Mouse (Mus musculus): ENCODE results near the gene Strip2. TPM values are rescaled to one million over a fixed set of nuclear protein-coding genes. Genes with fewer than 3 reads are reported as not detected.

Strip2 gene
- polyA plus RNA-seq, 1 experiment from 2014 or later, result 0.77 TPM

DNA sequence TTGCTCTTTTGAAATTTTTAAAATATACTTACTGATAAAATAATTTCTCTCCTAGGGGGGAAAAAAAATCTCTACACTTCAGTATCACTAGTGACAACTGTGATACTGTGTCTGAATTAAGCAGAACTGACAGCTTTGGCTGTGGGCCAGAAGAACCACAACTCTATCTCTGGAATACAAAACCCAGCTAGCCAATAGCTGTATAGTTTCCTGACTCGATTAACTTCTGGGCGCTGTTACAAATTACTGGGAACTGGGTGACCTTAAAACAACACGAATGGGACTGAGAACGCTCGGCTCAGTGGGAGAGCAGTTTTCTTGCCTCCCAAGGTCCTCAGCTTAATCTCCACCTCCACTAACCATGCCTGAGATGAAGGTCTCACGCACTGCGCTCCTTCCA is 51.1 kb downstream of the Strip2 start:
- ATAC-seq (replicated peaks; ENCODE audit: low FRiP score), result no peak
- DNase-seq (ENCODE audit: low spot score), result no peak

GRCm38 (mm10) chr6:29973341-29973740 is 56.5 kb downstream of the Strip2 start:
- no peaks in the 10 kb centered on the region for H3K4me1 ChIP-seq (replicated peaks; ENCODE audit: control insufficient read depth, insufficient read depth, low read length)
- H3K9ac ChIP-seq (ENCODE audit: low read length), result no peak overlapping the region
- DNase-seq (ENCODE audit: low spot score) (no peak), ATAC-seq (replicated peaks; ENCODE audit: low FRiP score) (no peak)
- H3K4me3 ChIP-seq (ENCODE audit: low read depth, low read length), result no peak overlapping the region
- H3K4me2 ChIP-seq (ENCODE audit: low read depth, low read length, severe bottlenecking), result no peak overlapping the region
- WGBS, result 81% methylated on average over 5 of the region's 5 CpGs
- no peaks in the 10 kb centered on the region for H3K27me3 ChIP-seq (ENCODE audit: control insufficient read depth, insufficient read depth, low read length)
- H3K36me3 ChIP-seq (ENCODE audit: control insufficient read depth, insufficient read depth, low read length), result no peaks in the 10 kb centered on the region
- H3K9me3 ChIP-seq (ENCODE audit: control insufficient read depth, low read length), result no peaks in the 10 kb centered on the region
- no peak overlapping the region for H3K27ac ChIP-seq (ENCODE audit: low read depth, low read length)

More for the DNA sequence above, 51.1 kb downstream of the Strip2 start:
- WGBS, result 80% methylated on average over 7 of the region's 7 CpGs
- Histone ChIP-seq H3K4me3 (ENCODE audit: low read depth, low read length) (no peak overlapping the region), H3K9ac (ENCODE audit: low read length) (no peak overlapping the region), H3K4me2 (ENCODE audit: low read depth, low read length, severe bottlenecking) (no peak overlapping the region), H3K27me3 (ENCODE audit: control insufficient read depth, insufficient read depth, low read length) (no peaks in the 10 kb centered on the region), H3K36me3 (ENCODE audit: control insufficient read depth, insufficient read depth, low read length) (no peaks in the 10 kb centered on the region), H3K27ac (ENCODE audit: low read depth, low read length) (no peak overlapping the region), H3K4me1 (replicated peaks; ENCODE audit: control insufficient read depth, insufficient read depth, low read length) (no peaks in the 10 kb centered on the region), H3K9me3 (ENCODE audit: control insufficient read depth, low read length) (no peaks in the 10 kb centered on the region)

GRCm38 (mm10) chr6:29974836-29975235 is 58.0 kb downstream of the Strip2 start:
- 72% methylated on average over 8 of the region's 8 CpGs for WGBS
- Histone ChIP-seq H3K4me3 (ENCODE audit: low read depth, low read length) (no peak overlapping the region), H3K36me3 (ENCODE audit: control insufficient read depth, insufficient read depth, low read length) (no peaks in the 10 kb centered on the region), H3K9ac (ENCODE audit: low read length) (no peak overlapping the region), H3K4me2 (ENCODE audit: low read depth, low read length, severe bottlenecking) (no peak overlapping the region), H3K4me1 (replicated peaks; ENCODE audit: control insufficient read depth, insufficient read depth, low read length) (no peaks in the 10 kb centered on the region), H3K9me3 (ENCODE audit: control insufficient read depth, low read length) (no peaks in the 10 kb centered on the region), H3K27ac (ENCODE audit: low read depth, low read length) (no peak overlapping the region), H3K27me3 (ENCODE audit: control insufficient read depth, insufficient read depth, low read length) (no peaks in the 10 kb centered on the region)
- peak; percentile 41 for DNase-seq (ENCODE audit: low spot score)
- ATAC-seq (replicated peaks; ENCODE audit: low FRiP score), result no peak

- no peaks in the 10 kb centered on the region for H3K27me3 ChIP-seq (ENCODE audit: control insufficient read depth, insufficient read depth, low read length)
- H3K9me3 ChIP-seq (ENCODE audit: control insufficient read depth, low read length), result no peaks in the 10 kb centered on the region
- no peak overlapping the region for H3K9ac ChIP-seq (ENCODE audit: low read length)
- ATAC-seq (replicated peaks; ENCODE audit: low FRiP score) (no peak), DNase-seq (ENCODE audit: low spot score) (no peak)
- H3K27ac ChIP-seq (ENCODE audit: low read depth, low read length), result no peak overlapping the region
- 88% methylated on average over 6 of the region's 6 CpGs for WGBS
- H3K4me2 ChIP-seq (ENCODE audit: low read depth, low read length, severe bottlenecking), result no peak overlapping the region
- no peak overlapping the region for H3K4me3 ChIP-seq (ENCODE audit: low read depth, low read length)
- no peaks in the 10 kb centered on the region for H3K36me3 ChIP-seq (ENCODE audit: control insufficient read depth, insufficient read depth, low read length)
- no peaks in the 10 kb centered on the region for H3K4me1 ChIP-seq (replicated peaks; ENCODE audit: control insufficient read depth, insufficient read depth, low read length)
These were observed 63.6 kb downstream of the Strip2 start for GRCm38 (mm10) chr6:29980461-29980860.

GRCm38 (mm10) chr6:29981797-29982196 is 65.0 kb downstream of the Strip2 start:
- ATAC-seq (replicated peaks; ENCODE audit: low FRiP score), result no peak
- H3K27ac ChIP-seq (ENCODE audit: low read depth, low read length), result no peak overlapping the region
- H3K4me3 ChIP-seq (ENCODE audit: low read depth, low read length), result no peak overlapping the region
- H3K9ac ChIP-seq (ENCODE audit: low read length), result no peak overlapping the region
- H3K4me1 ChIP-seq (replicated peaks; ENCODE audit: control insufficient read depth, insufficient read depth, low read length), result 0 out of 2 replicates have a peak, but pooled peaks cover 3% of the 10 kb centered on the region
- no peaks in the 10 kb centered on the region for H3K9me3 ChIP-seq (ENCODE audit: control insufficient read depth, low read length)
- no peak overlapping the region for H3K4me2 ChIP-seq (ENCODE audit: low read depth, low read length, severe bottlenecking)
- H3K36me3 ChIP-seq (ENCODE audit: control insufficient read depth, insufficient read depth, low read length), result no peaks in the 10 kb centered on the region
- H3K27me3 ChIP-seq (ENCODE audit: control insufficient read depth, insufficient read depth, low read length), result peaks cover 3% of the 10 kb centered on the region; the same call in 1 of the 2 replicates
- DNase-seq (ENCODE audit: low spot score), result no peak

DNA sequence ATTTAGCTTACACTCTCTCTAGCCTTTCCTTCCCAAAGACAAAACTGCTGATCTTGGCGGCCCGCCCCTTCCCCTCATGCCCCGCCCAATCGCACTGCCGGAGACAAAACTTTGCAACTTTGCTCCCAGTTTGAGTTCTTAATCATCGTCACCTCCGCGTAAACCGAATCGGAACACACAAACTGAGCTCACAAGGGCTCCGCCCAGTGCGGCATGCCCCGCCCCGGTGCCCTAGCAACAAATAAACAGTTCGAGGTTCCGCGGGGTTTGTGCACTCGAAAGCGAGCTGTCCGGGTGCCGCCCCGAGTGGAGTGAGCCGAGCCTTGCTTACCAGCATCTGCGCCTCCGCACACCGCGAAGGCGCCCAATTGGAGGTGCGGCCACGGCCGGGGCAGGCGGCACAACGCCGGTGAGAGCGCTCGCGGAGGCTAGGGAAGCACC is 68.3 kb downstream of the Strip2 start:
- under 1% methylated on average over 37 of the region's 37 CpGs for WGBS
- Histone ChIP-seq H3K4me2 (ENCODE audit: low read depth, low read length, severe bottlenecking) (peak overlapping the region; percentile 89), H3K27ac (ENCODE audit: low read depth, low read length) (no peak overlapping the region)

DNA sequence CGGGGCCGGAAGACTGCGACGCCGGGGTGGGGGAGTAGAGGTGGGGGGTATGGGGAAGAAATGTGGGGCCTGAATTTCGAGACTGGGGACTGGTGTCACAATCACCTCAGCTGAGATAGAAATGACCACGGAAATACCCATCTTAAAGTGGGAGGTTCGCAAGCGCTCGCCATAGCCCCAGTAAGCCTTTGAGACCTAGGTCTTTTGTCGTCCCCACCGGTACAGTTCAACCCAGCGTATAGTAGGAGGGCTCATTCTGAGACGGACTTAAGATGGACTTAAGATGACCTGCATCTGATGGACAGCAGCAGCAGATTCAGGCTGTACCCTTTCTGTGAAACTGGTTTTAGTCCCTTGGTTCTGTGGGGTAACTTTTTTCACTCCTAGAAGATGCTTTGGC is 68.7 kb downstream of the Strip2 start:
- ATAC-seq (replicated peaks; ENCODE audit: low FRiP score), result peak; percentile 24; the same call in 1 of the 2 replicates
- no peaks in the 10 kb centered on the region for H3K36me3 ChIP-seq (ENCODE audit: control insufficient read depth, insufficient read depth, low read length)
- H3K4me1 ChIP-seq (replicated peaks; ENCODE audit: control insufficient read depth, insufficient read depth, low read length), result 0 out of 2 replicates have a peak, but pooled peaks cover 3% of the 10 kb centered on the region
- no peak for DNase-seq (ENCODE audit: low spot score)
- H3K9me3 ChIP-seq (ENCODE audit: control insufficient read depth, low read length), result no peaks in the 10 kb centered on the region
- peak overlapping the region; percentile 89 for H3K4me2 ChIP-seq (ENCODE audit: low read depth, low read length, severe bottlenecking)
- H3K27me3 ChIP-seq (ENCODE audit: control insufficient read depth, insufficient read depth, low read length), result peaks cover 3% of the 10 kb centered on the region; the same call in 1 of the 2 replicates
- H3K27ac ChIP-seq (ENCODE audit: low read depth, low read length), result no peak overlapping the region
- WGBS, result 1% methylated on average over 14 of the region's 14 CpGs
- H3K9ac ChIP-seq (ENCODE audit: low read length), result peak overlapping the region; percentile 59
- H3K4me3 ChIP-seq (ENCODE audit: low read depth, low read length), result peak overlapping the region; percentile 53

More for the DNA sequence above, 68.3 kb downstream of the Strip2 start:
- Histone ChIP-seq H3K27me3 (ENCODE audit: control insufficient read depth, insufficient read depth, low read length) (peaks cover 3% of the 10 kb centered on the region; the same call in 1 of the 2 replicates), H3K9ac (ENCODE audit: low read length) (peak overlapping the region; percentile 59), H3K4me3 (ENCODE audit: low read depth, low read length) (peak overlapping the region; percentile 53), H3K9me3 (ENCODE audit: control insufficient read depth, low read length) (no peaks in the 10 kb centered on the region), H3K36me3 (ENCODE audit: control insufficient read depth, insufficient read depth, low read length) (no peaks in the 10 kb centered on the region), H3K4me1 (replicated peaks; ENCODE audit: control insufficient read depth, insufficient read depth, low read length) (0 out of 2 replicates have a peak, but pooled peaks cover 3% of the 10 kb centered on the region)
- peak; percentile 84 for DNase-seq (ENCODE audit: low spot score)
- ATAC-seq (replicated peaks; ENCODE audit: low FRiP score), result peak; percentile 84

DNA sequence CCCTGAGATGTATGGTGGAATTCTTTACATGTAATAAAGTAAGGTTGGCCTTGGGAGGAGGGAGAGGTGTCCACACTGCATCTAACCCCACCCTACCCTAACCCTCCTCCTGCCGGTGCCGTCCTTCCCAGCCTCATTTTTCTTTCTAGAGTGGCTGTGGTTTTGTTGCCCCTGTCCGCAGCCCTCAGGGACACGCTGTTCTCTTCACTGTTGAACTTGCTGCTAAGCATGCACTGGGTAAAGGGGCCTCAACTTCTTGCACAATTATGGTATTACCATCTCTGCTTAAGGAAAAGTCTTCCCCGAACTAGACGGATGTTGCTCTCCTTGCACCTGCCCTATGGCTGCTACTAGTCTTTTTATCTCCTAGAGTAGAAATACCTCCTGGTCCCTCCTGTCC is 69.2 kb downstream of the Strip2 start:
- 59% methylated on average over 6 of the region's 6 CpGs for WGBS
- Histone ChIP-seq H3K4me2 (ENCODE audit: low read depth, low read length, severe bottlenecking) (peak overlapping the region; percentile 89), H3K36me3 (ENCODE audit: control insufficient read depth, insufficient read depth, low read length) (no peaks in the 10 kb centered on the region), H3K4me1 (replicated peaks; ENCODE audit: control insufficient read depth, insufficient read depth, low read length) (0 out of 2 replicates have a peak, but pooled peaks cover 3% of the 10 kb centered on the region), H3K9me3 (ENCODE audit: control insufficient read depth, low read length) (no peaks in the 10 kb centered on the region), H3K27ac (ENCODE audit: low read depth, low read length) (no peak overlapping the region), H3K27me3 (ENCODE audit: control insufficient read depth, insufficient read depth, low read length) (peaks cover 3% of the 10 kb centered on the region; the same call in 1 of the 2 replicates), H3K4me3 (ENCODE audit: low read depth, low read length) (no peak overlapping the region), H3K9ac (ENCODE audit: low read length) (no peak overlapping the region)
- DNase-seq (ENCODE audit: low spot score), result no peak
- no peak for ATAC-seq (replicated peaks; ENCODE audit: low FRiP score)

- ATAC-seq (replicated peaks; ENCODE audit: low FRiP score), result no peak
- 59% methylated on average over 3 of the region's 3 CpGs for WGBS
- Histone ChIP-seq H3K4me3 (ENCODE audit: low read depth, low read length) (no peak overlapping the region), H3K9me3 (ENCODE audit: control insufficient read depth, low read length) (no peaks in the 10 kb centered on the region), H3K9ac (ENCODE audit: low read length) (no peak overlapping the region), H3K27ac (ENCODE audit: low read depth, low read length) (no peak overlapping the region), H3K4me2 (ENCODE audit: low read depth, low read length, severe bottlenecking) (no peak overlapping the region), H3K36me3 (ENCODE audit: control insufficient read depth, insufficient read depth, low read length) (no peaks in the 10 kb centered on the region), H3K27me3 (ENCODE audit: control insufficient read depth, insufficient read depth, low read length) (peaks cover 3% of the 10 kb centered on the region; the same call in 1 of the 2 replicates), H3K4me1 (replicated peaks; ENCODE audit: control insufficient read depth, insufficient read depth, low read length) (0 out of 2 replicates have a peak, but pooled peaks cover 3% of the 10 kb centered on the region)
- DNase-seq (ENCODE audit: low spot score), result no peak
These were observed 70.4 kb downstream of the Strip2 start for GRCm38 (mm10) chr6:29987246-29987645.
